Mouse (Mus musculus): Measurements from ENCODE around the gene Ifnl2.

GRCm38 (mm10) chr7:28547154-28547553 is 36.9 kb upstream of the Ifnl2 start, which contains the start of gene Nccrp1:
- TF ChIP-seq CTCF (IDR thresholded peaks at IDR 0.05; ENCODE audit: control insufficient read depth, insufficient read depth, low read length) (no peak), POLR2A (IDR thresholded peaks at IDR 0.05; ENCODE audit: borderline replicate concordance, control insufficient read depth, low read depth, low read length) (no peak)

Measured in bone marrow, adult 2 months (tissue).